Mouse (Mus musculus): ENCODE measurements at regions not wholly inside any gene's neighbourhood (a gene's known extent, or its start where the extent isn't known, plus 50 kb on each side); places are given as distances from the start of the nearest gene placed in this dataset.

- TF ChIP-seq CTCF (IDR thresholded peaks at IDR 0.05; ENCODE audit: low read depth) (no peak), EP300 (IDR thresholded peaks at IDR 0.05; ENCODE audit: low read depth) (no peak)
These were observed 107.4 kb upstream of the Pcbd1 start for GRCm38 (mm10) chr10:60981770-60982169.
